Mouse (Mus musculus) mouse trophoblast stem cell (cell line): ENCODE data around the gene Fbxw9.
"Not testable (repeated sequence)": the region's sequence is repeated elsewhere in the genome, so short reads cannot be mapped to it uniquely, and the experiment has no call there.

Experiments used
- in situ Hi-C, 2 experiments: fragments of 300-500 bp; cut with MseI, MboI; formaldehyde crosslinking; loops; 2 replicates in 1 of 2; 3 replicates in 1 of 2; pipeline ENCODE4 v1.15.1; 2025

The Fbxw9 gene

DNA sequence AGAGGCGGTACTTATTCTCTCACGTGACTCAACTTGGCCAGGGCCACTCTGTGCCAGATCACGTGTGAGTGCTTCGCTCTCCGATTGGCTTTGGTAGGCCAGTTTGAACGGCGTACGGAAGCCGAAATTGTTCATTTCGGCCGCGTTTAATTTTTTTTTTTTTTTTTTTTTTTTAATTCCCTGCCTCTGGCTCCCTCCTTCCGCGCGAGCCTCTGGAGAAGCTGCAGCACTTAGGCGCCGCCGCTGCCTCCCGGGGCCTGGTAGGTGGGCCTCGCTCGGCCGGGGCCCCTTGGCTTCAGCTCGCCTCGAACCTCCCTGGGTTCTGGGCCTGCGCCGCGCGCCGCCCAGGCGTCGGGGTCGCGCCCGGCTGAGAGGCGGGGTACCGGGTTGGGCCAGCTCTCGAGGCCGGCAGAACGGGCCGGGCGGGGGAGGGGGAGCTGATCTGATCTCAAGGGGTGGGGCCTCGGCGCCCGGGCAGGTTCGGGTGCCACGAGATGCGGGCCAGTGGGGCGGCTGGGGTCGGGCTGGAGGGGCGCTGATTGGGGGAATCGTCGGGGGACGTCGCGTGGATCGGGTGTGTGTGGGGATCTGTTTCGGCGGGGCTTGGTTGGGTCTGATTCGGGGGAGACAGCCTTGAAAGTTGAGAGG lies 23.0 kb upstream of the Fbxw9 start, which contains the start of gene Tnpo2:
Tnpo2 (plus strand) TSS at position 198 of the 648 bp plus-strand sequence.
- in situ Hi-C loops: no loop called here

DNA sequence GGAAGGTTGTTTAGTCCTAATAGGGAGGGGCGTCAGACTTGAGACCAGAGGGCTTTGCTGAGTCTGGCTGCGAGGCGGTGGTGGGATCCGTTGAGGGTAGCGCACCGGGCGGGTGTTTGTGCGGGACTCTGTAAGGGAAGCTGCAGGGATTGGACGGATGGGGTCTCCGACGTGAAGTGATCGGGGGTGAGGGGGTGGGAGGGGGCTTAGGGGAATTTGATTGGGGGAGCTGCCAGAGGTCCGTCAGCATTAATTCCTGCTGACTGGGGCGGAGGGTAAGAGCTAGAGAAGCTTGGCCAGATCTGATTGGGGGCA lies 22.5 kb upstream of the Fbxw9 start:
- in situ Hi-C loops: no loop called here

DNA sequence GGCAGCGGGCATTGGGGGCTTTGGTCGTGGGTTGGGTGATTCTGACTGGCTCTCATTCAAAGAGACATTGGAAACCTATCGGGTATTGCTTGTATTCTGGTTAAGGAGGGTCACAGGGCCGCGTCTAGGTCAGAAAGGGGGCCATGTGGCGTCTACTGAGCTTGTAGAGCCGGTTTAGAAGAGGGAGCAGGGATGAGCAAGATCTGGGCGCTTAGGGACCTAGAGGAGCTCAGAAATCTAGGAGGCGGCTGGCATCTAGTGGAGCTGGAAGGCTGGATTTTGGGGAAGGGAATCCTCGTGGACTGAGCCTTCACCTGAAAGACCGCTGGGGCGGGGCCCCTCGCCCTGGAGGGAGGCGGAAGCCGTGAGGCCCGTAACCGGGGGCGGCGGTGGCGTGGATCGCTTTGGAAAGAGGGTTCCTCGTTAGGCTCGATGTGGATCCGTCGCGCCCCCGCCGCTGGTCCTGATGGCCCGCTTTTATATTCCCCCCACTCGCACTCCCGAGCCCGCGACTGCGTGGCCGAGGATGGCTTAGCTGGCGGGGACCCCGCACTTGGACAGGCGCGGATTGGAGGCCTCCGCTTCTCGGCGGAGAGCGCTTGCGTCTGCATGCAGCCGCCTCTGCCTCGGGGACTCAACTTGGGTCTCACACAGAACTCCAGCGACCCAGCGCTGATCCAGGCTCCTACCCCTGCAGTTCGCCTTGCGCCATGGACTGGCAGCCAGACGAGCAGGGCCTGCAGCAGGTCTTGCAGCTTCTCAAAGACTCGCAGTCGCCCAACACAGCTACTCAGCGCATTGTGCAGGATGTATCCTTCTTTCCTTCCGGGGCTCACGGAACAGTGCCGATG lies 21.9 kb upstream of the Fbxw9 start:
- in situ Hi-C loops: no loop called here

DNA sequence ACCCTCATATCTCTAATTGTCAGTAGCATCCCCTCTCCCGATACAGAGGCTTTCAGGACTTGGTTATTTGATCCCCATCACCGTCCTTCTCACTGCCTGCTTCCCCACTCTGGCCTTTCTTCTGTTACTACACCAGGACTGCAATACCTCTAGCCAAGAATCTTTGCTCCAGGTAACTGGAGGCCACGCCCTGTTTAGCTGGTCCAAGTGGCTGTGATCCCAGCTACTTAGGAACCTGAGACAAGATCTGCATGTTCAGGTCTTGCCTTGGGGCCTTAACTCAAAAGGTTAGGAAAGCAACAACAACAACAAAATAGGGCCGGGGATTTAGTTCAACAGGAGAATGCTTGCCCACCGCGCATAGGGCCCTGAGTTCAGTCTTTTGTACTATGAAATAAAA lies 16.2 kb upstream of the Fbxw9 start:
- in situ Hi-C loops: no loop called here

DNA sequence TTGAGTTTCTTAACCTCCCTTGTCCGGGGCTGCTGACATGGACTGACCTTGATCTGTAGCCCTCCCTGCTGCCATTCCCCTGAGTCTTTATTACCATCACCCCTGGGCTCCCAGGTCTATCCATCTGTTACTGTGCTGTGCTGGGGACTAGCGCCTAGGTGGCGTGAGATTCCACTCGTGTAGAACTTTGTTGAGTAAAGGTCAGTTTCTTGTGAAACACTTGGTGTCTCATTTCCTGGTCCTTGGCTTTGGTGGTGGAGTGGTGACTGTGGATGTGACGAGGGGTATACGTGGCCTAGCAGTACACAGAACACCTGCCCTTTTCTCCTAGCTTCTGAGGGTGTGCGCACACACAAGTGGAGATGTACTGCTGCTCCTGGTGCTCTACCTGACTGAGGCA lies 2.5 kb upstream of the Fbxw9 start:
- in situ Hi-C loops: no loop called here

DNA sequence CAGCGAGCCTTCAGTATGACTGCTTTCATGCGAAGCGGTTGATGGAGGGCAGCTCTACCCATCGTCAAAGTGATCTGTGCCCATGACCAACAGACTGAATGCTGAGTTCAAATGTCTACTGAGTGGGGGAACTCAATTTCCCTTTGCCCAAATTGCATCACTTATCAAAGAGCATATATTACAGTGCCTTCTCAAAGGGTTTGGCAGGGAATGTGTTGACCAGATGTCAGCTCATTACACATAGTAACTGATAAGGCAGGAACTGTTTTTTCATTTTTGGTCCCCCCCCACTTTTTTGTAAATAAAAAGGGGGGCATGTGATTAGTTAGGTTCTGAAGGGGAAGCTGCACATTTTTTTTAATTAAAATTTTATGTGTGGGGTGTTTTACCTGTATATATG lies 2.7 kb downstream of the Fbxw9 start:
- in situ Hi-C loops: no loop called here

DNA sequence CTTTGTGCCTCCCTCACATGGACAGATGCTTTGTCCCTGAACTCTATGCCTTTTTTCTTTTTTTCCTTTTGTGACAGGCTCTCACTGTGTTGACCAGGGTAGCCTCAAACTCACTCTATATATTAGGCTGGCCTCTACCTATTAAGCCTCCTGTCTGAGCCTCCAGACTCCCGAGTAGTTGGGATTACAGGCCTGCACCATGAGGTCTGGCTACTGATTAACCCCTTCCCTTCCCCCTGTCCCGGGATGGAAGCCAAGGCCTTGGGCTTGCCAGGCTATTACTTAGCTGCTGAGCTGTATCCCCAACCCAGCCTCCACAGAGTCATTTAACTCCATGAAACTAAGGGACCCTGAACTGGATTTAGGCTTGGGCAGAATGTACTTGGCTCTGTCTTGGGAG lies 5.4 kb downstream of the Fbxw9 start:
- in situ Hi-C loops: no loop called here

DNA sequence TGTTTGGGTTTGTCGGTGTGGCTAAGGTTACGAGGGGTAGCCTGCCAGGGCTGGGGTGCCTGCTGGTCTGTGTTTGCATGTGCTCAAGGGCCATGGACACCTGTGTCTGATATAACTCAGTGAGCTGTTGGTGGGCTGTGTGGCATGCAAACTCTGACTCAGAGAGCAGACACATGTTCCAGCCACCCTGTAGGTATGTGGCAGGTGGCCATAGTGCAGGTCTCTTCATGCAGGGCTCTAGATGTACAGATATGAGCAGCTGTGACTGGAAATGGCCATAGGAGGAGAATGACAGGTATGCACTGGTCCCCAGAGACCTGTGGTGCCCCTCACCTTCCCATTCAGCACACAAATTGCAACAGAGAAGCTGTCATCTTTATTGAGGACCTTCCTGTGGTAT lies 7.3 kb downstream of the Fbxw9 start:
- in situ Hi-C loops: no loop called here

DNA sequence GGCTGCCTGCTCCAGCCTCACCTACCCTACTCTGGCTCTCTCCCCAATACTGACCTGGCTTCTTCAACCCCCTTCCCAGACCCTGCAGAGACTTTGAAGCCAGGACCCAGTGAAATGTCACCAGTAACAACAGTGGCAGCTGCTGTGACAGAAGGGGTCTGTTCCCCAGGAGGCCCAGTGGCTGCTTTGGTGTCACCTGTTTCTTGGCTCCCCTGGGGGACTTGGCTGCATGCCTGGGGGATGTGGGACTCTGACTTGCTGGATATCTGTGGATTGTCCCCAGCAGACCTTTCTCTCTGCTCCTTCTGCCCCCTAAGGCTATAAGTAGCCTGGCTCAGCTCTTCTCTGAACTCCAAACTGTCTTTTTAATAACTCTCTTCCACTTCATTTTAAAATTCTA lies 8.1 kb downstream of the Fbxw9 start, which contains the start of gene Gm5741:
Gm5741 (minus strand) TSS at position 1 of the 400 bp plus-strand sequence.
- in situ Hi-C loops: no loop called here

DNA sequence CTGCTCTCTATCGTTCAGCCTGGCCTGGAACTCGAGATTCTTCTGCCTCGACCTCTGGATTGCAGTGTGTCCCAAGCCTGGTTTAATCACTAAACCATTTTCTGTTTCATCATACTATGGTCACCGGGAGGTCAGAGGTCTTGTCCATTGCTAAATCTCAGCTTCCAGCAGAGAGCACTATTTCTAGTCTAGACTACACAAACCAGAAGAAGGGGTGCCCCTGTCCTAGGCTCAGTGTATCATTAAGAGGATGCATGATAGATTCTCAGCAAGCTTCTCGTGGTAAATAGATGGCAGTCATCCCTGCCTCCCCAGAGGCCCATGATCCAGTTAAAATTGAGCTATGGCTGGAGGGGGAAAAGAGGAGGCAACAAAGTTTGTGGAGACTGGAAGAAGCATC lies 11.2 kb downstream of the Fbxw9 start:
- in situ Hi-C loops: no loop called here

DNA sequence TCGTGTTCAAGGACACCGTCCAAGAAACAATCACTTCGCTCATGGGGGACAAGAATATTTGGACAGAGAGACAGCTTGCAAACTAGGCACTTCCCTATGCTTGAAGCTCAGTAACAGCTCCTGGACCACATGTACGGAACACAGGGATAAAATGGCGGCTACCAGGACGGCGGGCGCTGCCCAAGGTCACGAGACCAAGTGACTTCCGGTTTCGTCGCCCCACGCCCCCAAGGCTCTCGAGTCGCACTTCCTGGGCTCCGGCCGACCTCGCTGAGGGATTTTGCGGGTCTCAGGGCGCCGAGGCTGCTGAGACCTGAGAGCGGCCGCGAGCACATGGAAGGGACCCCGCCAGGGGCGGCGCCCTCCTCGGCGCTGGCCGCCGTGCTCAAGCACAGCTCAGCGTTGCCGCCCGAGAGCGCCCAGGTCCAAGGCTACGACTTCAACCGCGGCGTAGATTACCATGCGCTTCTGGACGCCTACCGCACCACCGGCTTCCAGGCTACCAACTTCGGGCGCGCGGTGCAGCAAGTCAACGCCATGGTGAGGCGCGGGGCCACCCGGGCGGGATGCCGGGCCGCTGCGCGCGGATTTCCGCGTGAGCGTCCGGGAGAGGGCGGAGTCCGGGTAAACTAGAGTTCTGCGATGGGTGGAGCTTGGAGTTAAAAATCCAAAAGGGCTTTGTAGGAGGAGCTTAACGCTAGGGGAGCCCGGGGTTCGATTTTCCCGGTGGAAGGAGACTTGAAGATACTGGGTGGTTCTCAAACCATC lies 11.8 kb downstream of the Fbxw9 start, which contains the start of gene Dhps:
Dhps (plus strand) TSS at position 244 of the 768 bp plus-strand sequence.
- in situ Hi-C loops: no loop called here

DNA sequence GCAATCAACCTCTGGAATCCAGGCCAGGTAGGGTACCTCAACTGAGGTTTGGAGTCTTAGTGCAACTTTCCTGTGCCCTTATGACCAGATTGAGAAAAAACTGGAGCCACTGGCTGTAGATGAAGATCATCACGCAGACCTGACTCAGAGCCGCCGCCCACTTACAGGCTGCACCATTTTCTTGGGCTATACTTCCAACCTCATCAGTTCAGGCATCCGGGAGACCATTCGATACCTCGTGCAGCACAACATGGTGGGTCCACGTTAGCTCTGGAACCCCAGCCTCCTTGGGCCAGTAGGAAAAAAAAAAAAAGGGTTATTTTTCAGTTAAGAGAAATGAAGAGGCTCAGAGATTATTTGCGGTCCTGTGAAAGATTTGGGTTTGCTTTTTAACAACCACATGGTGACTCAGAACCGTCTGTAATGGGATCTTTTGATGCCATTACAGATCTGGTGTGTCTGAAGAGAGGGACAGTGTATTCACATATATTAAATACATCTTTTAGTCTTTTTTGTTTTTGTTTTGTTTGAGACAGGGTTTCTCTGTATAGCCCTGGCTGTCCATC lies 12.6 kb downstream of the Fbxw9 start:
- in situ Hi-C loops: no loop called here

DNA sequence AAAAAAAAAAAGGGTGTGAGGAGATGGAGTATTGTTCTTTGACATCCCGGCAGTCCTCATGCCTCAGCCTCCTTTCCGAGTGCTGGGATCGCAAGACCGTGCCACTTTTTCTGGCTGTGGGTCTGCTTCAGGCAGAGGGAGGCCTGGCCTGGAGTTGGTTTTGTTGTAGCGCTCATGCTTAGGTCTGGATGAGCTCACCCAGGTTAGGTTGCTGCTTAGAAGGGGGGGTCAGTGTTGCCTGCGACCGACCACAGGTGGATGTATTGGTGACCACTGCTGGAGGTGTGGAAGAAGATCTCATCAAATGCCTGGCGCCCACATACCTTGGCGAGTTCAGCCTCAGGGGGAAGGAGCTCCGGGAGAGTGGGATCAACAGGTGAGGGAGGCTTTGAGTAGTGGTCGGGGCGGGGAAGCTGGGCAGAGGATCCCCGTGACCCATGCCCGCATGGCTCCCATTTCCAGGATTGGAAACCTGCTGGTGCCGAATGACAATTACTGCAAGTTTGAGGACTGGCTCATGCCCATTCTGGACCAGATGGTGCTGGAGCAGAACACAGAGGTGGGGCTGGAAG lies 13.3 kb downstream of the Fbxw9 start:
- in situ Hi-C loops: no loop called here

DNA sequence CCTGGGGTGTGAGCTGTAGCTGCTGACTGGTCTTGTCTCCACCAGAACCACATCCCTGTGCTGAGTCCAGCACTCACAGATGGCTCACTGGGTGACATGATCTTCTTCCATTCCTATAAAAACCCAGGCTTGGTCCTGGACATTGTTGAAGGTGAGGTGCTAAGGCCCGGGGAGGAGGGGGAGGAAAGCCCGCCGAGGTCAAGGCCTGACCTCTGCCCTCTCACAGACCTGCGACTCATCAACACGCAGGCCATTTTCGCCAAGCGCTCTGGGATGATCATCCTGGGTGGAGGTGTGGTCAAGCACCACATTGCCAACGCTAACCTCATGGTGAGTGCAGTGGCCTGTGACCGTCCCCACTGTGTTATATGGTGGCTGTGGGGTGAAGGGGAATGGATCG lies 14.3 kb downstream of the Fbxw9 start:
- in situ Hi-C loops: no loop called here

DNA sequence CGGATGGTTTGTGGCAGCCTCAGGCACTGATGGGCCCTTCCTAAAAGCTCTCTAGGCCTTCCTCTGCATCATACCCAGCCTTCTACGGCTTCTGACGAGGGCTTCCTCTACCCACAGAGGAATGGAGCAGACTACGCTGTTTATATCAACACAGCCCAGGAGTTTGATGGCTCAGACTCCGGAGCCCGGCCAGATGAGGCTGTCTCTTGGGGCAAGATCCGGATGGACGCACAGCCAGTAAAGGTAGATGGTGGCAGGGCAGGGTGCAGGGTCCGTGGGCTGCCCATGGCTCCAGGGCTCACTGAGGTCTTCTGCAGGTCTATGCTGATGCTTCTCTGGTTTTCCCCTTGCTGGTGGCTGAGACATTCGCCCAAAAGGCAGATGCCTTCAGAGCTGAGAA lies 14.8 kb downstream of the Fbxw9 start:
- in situ Hi-C loops: no loop called here

DNA sequence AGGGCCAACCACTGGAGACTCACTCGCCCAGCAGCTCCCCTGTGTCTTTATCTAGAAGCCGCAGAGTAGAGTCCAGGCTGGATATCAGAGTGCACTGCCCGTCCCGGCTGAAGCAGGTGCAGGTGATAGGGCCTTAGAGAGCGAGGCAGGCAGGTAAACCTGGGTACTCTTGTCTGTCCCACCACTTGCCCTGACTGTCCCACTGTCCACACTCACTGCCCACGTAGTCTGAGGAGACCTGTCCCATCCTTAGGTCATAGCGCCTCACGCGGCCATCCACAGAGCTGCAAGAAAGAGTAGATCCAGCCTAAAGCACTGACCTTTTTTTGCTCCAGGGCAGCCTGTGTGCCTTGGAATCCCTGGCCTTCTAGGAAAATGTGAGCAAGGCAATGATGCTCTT lies 16.1 kb downstream of the Fbxw9 start:
- in situ Hi-C loops: no loop called here

DNA sequence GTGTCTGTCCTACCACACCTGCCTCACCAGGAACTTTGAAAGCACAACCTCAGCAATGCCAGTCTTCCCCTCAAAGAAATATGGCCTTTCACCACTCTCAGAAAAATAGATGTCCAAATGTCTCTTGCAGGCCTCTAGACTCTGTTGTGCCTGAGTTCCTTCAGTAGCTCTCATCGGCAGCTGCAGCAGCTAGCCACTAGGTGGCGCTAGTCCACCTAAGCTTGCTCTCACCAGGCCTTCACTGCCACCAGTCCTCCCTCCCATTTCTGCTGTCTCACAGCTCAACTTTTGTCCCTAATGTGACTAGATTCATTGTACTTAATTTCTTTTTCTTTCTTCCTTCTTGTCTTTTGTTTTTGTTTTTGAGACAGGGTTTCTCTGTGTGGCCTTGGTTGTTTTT lies 17.1 kb downstream of the Fbxw9 start:
- in situ Hi-C loops: no loop called here

DNA sequence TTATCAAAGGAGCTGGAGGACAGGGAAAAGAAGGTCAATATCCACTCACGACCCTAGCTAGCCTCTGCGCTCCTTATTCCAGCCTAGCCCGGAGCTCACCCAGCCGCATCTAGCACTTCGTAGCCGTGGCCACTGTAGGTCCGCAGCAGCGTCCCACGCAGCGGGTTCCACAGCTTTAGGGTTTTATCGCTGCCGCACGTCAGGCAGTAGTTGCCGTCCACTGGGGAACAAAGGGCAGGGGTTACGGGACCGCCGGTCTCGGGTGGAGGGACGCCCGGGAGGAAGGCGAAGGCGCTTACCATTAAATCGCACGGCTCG lies 20.3 kb downstream of the Fbxw9 start:
- in situ Hi-C loops: no loop called here

DNA sequence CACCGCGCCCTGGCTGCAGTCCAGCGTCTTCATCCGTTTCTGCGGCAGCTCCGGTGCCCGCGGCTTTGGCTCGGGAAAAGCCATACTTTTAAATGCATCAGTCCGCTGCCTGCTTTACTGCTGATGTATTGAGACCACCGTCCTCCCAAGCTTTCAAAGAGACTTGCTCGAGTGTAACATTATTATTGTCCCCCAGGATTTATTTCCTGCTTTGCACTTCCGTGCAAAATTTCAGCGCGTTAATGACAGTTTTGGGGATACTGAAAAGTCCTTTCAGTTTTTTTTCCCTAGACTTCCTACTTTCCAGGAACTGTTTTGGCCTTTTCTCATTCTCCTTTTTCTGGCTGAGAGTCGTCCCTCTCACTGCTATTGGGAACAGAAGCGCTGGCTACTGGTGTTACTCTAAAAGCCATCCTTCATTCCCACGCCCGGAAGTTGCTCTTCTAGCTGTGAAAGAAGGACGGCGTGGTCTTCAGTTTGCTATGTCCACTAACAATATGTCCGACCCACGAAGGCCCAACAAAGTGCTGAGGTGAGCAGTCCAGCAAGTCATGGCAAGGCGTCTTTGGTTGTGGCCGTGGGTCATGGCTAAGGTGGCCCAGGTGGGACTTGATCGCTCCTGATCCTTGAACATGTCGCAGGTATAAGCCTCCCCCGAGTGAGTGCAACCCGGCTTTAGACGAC lies 20.8 kb downstream of the Fbxw9 start, which contains the start of gene Wdr83os:
Wdr83os (plus strand) TSS at position 209 of the 684 bp plus-strand sequence.
- in situ Hi-C loops: no loop called here

DNA sequence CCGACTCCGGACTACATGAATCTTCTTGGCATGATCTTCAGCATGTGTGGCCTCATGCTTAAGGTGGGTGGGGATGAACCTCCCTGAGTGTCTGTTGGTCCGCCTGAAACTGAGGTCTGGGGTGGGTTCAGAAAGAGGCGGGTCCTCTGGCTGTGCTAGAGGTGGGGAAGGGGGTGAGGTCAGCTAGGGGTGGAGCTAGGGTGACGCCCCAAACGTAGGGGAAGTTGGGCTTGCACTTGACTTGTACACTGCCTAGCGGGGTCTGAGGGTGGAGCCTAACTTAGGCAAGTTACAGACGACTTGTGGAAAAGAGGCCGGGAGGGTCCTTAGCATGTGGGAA lies 21.3 kb downstream of the Fbxw9 start, which contains the start of gene Wdr83:
Wdr83 (minus strand) TSS at position 91 of the 340 bp plus-strand sequence.
- in situ Hi-C loops: no loop called here

DNA sequence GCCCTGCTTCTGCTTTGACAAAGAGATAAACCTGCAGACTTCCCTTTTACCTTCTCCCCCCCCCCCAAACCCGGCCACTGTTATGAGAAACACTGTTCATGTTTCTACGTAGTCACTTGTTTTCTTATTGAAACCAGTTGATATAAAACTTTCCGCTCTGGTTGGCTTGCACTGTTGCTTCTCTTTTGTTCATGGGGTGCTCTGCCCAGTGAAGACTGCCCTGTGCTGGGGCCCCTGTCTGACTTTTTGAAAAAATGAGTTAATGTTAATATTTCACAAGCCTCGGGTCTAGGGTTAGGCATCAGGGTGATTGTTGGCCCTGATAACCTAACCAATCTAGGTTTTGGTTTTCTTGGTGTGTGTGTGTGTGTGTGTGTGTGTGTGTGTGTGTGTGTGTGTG lies 22.3 kb downstream of the Fbxw9 start:
- in situ Hi-C loops: not testable (repeated sequence)
